ENCODE assay signal across 7 mouse cellular contexts in genomic region chr7:99565325-99565881, GRCm38 (mm10). TPM values are rescaled to one million over a fixed set of nuclear protein-coding genes. Genes with fewer than 3 reads are reported as not detected.
A peak's percentile ranks its signal among the peaks of the same experiment; 100 is the strongest.
DNase-seq lines count a peak whose midpoint lies in the region; ATAC-seq lines count a peak whose summit lies in the region.

No protein-coding gene starts in this region.

- no peaks in the 10 kb centered on the region for H3K9me3 ChIP-seq in midbrain, embryonic 10.5 days (replicated peaks)
- no peaks in the 10 kb centered on the region for H3K9me3 ChIP-seq in midbrain, embryonic 11.5 days (ENCODE audit: control insufficient read depth, low read length)
- no peaks in the 10 kb centered on the region for H3K9me3 ChIP-seq in forebrain, embryonic 16.5 days (ENCODE audit: control insufficient read depth, low read length)

- H3K27ac ChIP-seq in midbrain, embryonic 10.5 days (replicated peaks): peak overlapping the region; percentile 55; the same call in 1 of the 2 replicates
- no peak overlapping the region for H3K27ac ChIP-seq in midbrain, embryonic 11.5 days (ENCODE audit: low read depth, low read length)
- H3K27ac ChIP-seq in forebrain, embryonic 16.5 days (ENCODE audit: low read length): peak overlapping the region; percentile 21; the same call in 1 of the 2 replicates

- no peak for ATAC-seq in midbrain, embryonic 11.5 days (ENCODE audit: low FRiP score)
- peak; percentile 47 for ATAC-seq in forebrain, embryonic 16.5 days

- peaks cover 66% of the 10 kb centered on the region for H3K4me1 ChIP-seq in midbrain, embryonic 10.5 days
- H3K4me1 ChIP-seq in midbrain, embryonic 11.5 days (ENCODE audit: control insufficient read depth, insufficient read depth, low read length): peaks cover 12% of the 10 kb centered on the region
- H3K4me1 ChIP-seq in forebrain, embryonic 16.5 days (replicated peaks; ENCODE audit: control insufficient read depth, insufficient read depth, low read length): peaks cover 35% of the 10 kb centered on the region

- DNase-seq in midbrain, embryonic 10.5 days (ENCODE audit: low spot score): no peak
- no peak for DNase-seq in midbrain, embryonic 11.5 days (ENCODE audit: low spot score, missing footprints)
- DNase-seq in kidney, postnatal 4 days: peak; percentile 43 to 59
- peak; percentile 62 for DNase-seq in yolk sac, embryonic 10.5 days (ENCODE audit: low spot score)
- no peak for DNase-seq in left cerebral cortex, postnatal 36 days (ENCODE audit: low spot score in 2 of 2)
- no peak for DNase-seq in urinary bladder, adult 2 months (ENCODE audit: low spot score)

- WGBS in midbrain, embryonic 10.5 days: 47% methylated on average over 8 of the region's 8 CpGs
- WGBS in midbrain, embryonic 11.5 days: 50% methylated on average over 8 of the region's 8 CpGs
- WGBS in forebrain, embryonic 16.5 days: 38% methylated on average over 8 of the region's 8 CpGs

- intact Hi-C loops in left cerebral cortex, postnatal 36 days (cut with DNase I): no loop called here

- H3K27me3 ChIP-seq in midbrain, embryonic 10.5 days (ENCODE audit: low read depth, poor library complexity, severe bottlenecking): peaks cover 16% of the 10 kb centered on the region; the same call in 1 of the 2 replicates
- no peaks in the 10 kb centered on the region for H3K27me3 ChIP-seq in midbrain, embryonic 11.5 days (ENCODE audit: control insufficient read depth, insufficient read depth, low read length)
- no peaks in the 10 kb centered on the region for H3K27me3 ChIP-seq in forebrain, embryonic 16.5 days (replicated peaks; ENCODE audit: control insufficient read depth, insufficient read depth, low read length)

- H3K4me2 ChIP-seq in midbrain, embryonic 11.5 days: no peak overlapping the region
- no peak overlapping the region for H3K4me2 ChIP-seq in forebrain, embryonic 16.5 days (ENCODE audit: low read length)

- H3K9ac ChIP-seq in midbrain, embryonic 11.5 days (ENCODE audit: low read length): no peak overlapping the region
- H3K9ac ChIP-seq in forebrain, embryonic 16.5 days (replicated peaks; ENCODE audit: low read depth, low read length): no peak overlapping the region

- H3K36me3 ChIP-seq in midbrain, embryonic 10.5 days: no peaks in the 10 kb centered on the region
- no peaks in the 10 kb centered on the region for H3K36me3 ChIP-seq in midbrain, embryonic 11.5 days (ENCODE audit: control insufficient read depth, insufficient read depth, low read length)
- H3K36me3 ChIP-seq in forebrain, embryonic 16.5 days (ENCODE audit: control insufficient read depth, insufficient read depth): no peaks in the 10 kb centered on the region

- H3K4me3 ChIP-seq in midbrain, embryonic 10.5 days: no peak overlapping the region
- H3K4me3 ChIP-seq in midbrain, embryonic 11.5 days (ENCODE audit: low read depth, low read length): no peak overlapping the region
- no peak overlapping the region for H3K4me3 ChIP-seq in forebrain, embryonic 16.5 days (replicated peaks; ENCODE audit: low read length)

RNA-seq across cellular contexts. Expression of gene Arrb1, which starts 30.1 kb away (rescaled TPM):
- 9.8 and 10.1 TPM in 2 replicates for polyA plus RNA-seq in midbrain, embryonic 10.5 days (2016; fragmentation: Nextera tagmentation; extraction: Ambion mirVana)
- 4.1 and 4.6 TPM in 2 replicates for polyA plus RNA-seq in midbrain, embryonic 11.5 days (2014; fragmentation: Nextera tagmentation; extraction: Ambion mirVana)
- 16.3 and 18.1 TPM in 2 replicates for polyA plus RNA-seq in forebrain, embryonic 16.5 days (2015; fragmentation: Nextera tagmentation; extraction: Ambion mirVana)
- 100 to 1,000 TPM; 189 to 196 TPM for total RNA-seq in left cerebral cortex, postnatal 36 days (2021)
- polyA plus RNA-seq in urinary bladder, adult 2 months (2012; rRNA removed): 45.4 and 60.4 TPM in 2 replicates

Comparison
In these comparisons a context has a peak if more than half of its experiments do, and no peak if none do; other contexts are left out.
1. DNase-seq: peak in kidney, postnatal 4 days (2 of 2) and yolk sac, embryonic 10.5 days (single experiment); none in midbrain, embryonic 10.5 days (single experiment), midbrain, embryonic 11.5 days (single experiment), left cerebral cortex, postnatal 36 days (0 of 2) and urinary bladder, adult 2 months (single experiment).